Mouse (Mus musculus) NIH3T3 (cell line): ENCODE results near the gene Rassf3.

Experiments used
- DNase-seq: peaks from one replicate; pipeline ENCODE4 v3.0.0-alpha.2; 2012; ENCODE audit warnings: low read depth

Rassf3 gene

DNA sequence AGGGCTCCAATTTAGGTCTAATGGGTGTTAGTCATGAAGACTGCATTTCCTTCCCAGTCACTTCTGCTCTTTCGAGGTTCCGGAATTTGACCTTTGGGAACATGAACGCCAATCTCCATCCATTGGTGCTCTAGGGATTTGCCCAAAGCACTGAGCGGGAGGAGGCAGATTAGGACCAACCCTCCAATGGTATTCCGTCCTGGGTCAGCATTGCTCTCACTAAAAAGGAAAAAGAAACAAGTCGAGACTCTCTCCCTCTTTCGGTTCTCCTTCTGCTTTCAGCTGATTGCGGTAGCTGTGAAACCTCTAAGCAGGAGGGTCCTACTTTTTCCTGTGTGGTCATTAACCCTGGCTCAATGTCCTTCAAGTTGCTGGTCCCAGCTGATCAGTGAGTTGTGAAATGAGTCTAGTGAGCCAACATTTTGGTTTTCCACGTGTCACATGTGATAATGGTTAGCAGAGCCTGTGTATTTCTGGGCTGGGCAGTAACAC, 110.3 kb downstream of the Rassf3 start:
- DNase-seq: peak; percentile 84

DNA sequence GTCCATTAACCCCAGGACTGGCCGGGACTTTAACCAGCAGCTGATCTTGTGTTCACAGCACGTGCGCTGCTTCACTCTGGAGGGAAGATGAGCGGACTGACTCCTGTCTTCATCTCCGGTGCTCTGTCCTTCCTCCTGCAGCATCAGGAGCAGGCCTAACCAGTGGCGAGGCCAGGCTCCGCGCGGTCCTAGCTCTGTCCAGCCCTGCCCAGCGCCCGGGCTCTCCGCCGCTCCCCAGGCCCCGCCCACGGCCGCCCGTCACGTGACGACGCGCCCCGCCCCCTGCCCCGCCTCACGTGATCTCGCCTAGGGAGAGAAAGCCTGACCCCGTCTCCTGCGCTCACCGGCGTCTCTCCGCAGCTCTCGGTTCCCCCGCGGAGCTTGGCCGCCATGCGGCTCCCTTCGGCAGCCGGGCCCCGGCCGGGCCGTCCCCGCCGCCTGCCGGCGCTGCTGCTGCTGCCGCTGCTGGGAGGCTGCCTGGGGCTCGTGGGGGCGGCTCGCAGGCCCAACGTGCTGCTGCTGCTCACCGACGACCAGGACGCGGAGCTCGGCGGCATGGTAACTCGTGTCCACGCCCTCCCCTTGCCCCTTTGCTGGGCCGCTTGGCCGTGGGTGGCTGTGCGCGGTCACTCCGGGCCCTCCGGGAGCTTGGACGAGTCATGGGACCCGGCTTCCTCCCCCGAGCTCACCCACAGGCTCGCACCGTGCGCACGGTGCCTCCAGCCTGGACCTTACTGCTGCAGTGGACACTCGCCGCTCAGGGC, 111.2 kb downstream of the Rassf3 start, which contains the start of gene Gns:
TSS of gene Gns (plus strand) at position 290 of the 764 bp plus-strand sequence.
- peak; percentile 97 for DNase-seq

DNA sequence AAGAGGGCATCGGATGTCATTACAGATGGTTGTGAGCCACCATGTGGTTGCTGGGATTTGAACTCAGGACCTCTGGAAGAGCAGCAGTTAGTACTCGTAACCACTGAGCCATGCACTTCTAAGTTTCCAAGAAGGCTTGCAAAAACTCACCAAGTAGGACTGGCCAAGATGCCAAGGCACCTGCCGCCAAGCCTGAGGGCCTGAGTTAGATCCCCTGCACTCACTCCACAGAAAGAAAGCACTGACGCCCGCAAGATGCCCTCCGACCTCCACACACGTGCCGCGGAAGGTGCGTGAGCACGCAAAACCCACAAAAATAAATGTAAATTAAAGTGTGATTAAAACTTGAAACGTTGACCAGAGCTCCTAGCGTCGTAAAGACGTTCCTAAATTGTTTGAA, 111.8 kb downstream of the Rassf3 start:
- DNase-seq: no peak

DNA sequence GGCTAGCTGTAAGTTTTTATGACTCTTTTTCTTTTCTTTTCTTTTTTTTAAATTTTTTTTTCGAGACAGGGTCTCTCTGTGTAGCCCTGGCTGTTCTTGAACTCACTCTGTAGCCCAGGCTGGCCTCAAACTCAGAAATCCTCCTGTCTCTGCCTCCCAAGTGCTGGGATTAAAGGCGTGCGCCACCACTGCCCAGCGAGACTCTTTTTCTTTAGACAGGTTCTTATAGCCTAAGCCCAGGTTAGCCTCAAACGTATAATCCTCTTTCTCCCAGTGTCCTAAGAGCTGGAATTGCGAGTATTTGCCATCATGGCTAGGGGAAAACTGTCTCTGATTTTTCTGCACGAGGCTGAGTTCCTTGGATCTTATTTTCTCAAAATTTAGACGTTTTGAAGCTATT, 112.9 kb downstream of the Rassf3 start:
- no peak for DNase-seq

DNA sequence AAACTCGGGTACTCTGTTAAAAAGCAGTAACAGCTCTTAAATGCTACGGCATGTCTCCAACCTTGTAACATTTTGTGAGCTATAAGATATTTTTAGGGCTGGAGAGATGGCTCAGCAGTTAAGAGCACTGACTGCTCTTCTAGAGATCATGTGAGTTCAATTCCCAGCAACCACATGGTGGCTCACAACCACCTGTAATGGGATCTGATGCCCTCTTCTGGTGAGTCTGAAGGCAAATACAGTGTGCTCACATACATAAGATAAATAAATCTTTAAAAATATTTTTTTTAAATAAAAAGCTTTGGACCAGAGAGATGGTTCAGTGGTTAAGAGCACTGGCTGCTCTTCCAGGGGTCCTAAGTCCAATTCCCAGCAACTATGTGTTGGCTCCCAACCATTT, 115.8 kb downstream of the Rassf3 start:
- no peak for DNase-seq
